Mouse (Mus musculus) cerebellum, postnatal 10 days (tissue): ENCODE data around the gene Gm47996.
A peak's percentile ranks its signal among the peaks of the same experiment; 100 is the strongest.

ENCODE experiments used
- DNase-seq, 2 experiments: peaks; one replicate each; pipeline ENCODE4 v3.0.0; 2021; ENCODE audit warnings: mixed read lengths in 2 of 2

Gm47996 gene

GRCm38 (mm10) chr1:151250529-151251193 lies 40.7 kb downstream of the Gm47996 start:
- peak; percentile 16 to 42 for DNase-seq

- peak in 1 of 2 experiments; percentile 3 for DNase-seq
Measured at GRCm38 (mm10) chr1:151251194-151252010, 41.5 kb downstream of the Gm47996 start.

GRCm38 (mm10) chr1:151255422-151255821 lies 45.5 kb downstream of the Gm47996 start:
- DNase-seq, result no peak

- DNase-seq, result no peak
Measured at GRCm38 (mm10) chr1:151258090-151258954, 48.4 kb downstream of the Gm47996 start.

GRCm38 (mm10) chr1:151259061-151259460 lies 49.1 kb downstream of the Gm47996 start:
- DNase-seq, result no peak
